ENCODE assay signal across 11 mouse cellular contexts in the genomic region with DNA sequence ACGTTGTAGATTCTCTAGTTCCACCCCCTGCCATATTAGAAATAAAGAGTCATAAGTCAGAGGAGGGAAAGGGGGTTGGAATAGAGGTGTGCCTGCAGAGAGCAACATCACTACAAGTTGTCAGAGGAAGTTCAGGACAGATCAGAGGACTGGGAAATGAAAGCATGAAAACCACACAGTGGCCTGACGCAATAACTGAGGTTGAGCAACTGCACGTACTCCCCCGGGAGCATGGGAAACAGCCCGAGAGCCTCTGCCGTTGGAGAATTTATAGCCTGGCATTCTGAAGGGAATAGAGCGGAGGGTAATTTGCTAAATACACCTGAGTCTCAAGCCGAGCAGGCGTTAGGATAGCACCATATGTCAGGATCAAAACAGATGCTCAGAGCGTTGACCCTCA. TPM values are rescaled to one million over a fixed set of nuclear protein-coding genes. Genes with fewer than 3 reads are reported as not detected.
DNase-seq lines count a peak whose midpoint lies in the region; ATAC-seq lines count a peak whose summit lies in the region.
"Had no signal": no experiment of that assay in that cellular context is flagged by ENCODE, and none has a peak within 500 bp of the region (broad histone marks: within the 10 kb centered on the region; RNA-seq: fewer than 3 reads in every experiment).

No protein-coding gene starts in this region.

- H3K27ac ChIP-seq in midbrain, embryonic 11.5 days (ENCODE audit: low read depth, low read length) = no peak overlapping the region
- no peak overlapping the region for H3K27ac ChIP-seq in midbrain, embryonic 15.5 days
- no peak overlapping the region for H3K27ac ChIP-seq in liver, embryonic 13.5 days
- no peak overlapping the region for H3K27ac ChIP-seq in neural tube, embryonic 12.5 days
- no peak overlapping the region for H3K27ac ChIP-seq in forebrain, embryonic 14.5 days (ENCODE audit: low read depth, low read length)

- H3K4me2 ChIP-seq in midbrain, embryonic 11.5 days = no peak overlapping the region
- H3K4me2 ChIP-seq in midbrain, embryonic 15.5 days = no peak overlapping the region
- H3K4me2 ChIP-seq in liver, embryonic 13.5 days = peak overlapping the region; percentile 29
- peak overlapping the region; percentile 36 for H3K4me2 ChIP-seq in neural tube, embryonic 12.5 days (replicated peaks)
- no peak overlapping the region for H3K4me2 ChIP-seq in forebrain, embryonic 14.5 days (ENCODE audit: low read length)

- H3K4me3 ChIP-seq in midbrain, embryonic 11.5 days (ENCODE audit: low read depth, low read length) = no peak overlapping the region
- no peak overlapping the region for H3K4me3 ChIP-seq in midbrain, embryonic 15.5 days
- H3K4me3 ChIP-seq in liver, embryonic 13.5 days (replicated peaks) = no peak overlapping the region
- H3K4me3 ChIP-seq in neural tube, embryonic 12.5 days = no peak overlapping the region
- no peak overlapping the region for H3K4me3 ChIP-seq in forebrain, embryonic 14.5 days (ENCODE audit: low read depth, low read length)

- 80% methylated on average over 10 of the region's 10 CpGs for WGBS in midbrain, embryonic 11.5 days
- 65% methylated on average over 10 of the region's 10 CpGs for WGBS in midbrain, embryonic 15.5 days
- WGBS in liver, embryonic 13.5 days (ENCODE audit: insufficient replicate concordance) = 24% methylated on average over 10 of the region's 10 CpGs
- 26% methylated on average over 10 of the region's 10 CpGs for WGBS in neural tube, embryonic 12.5 days
- 76% methylated on average over 10 of the region's 10 CpGs for WGBS in forebrain, embryonic 14.5 days

- H3K9ac ChIP-seq in midbrain, embryonic 11.5 days (ENCODE audit: low read length) = no peak overlapping the region
- H3K9ac ChIP-seq in midbrain, embryonic 15.5 days = no peak overlapping the region
- no peak overlapping the region for H3K9ac ChIP-seq in liver, embryonic 13.5 days
- no peak overlapping the region for H3K9ac ChIP-seq in neural tube, embryonic 12.5 days
- no peak overlapping the region for H3K9ac ChIP-seq in forebrain, embryonic 14.5 days (ENCODE audit: low read length)
- H3K9ac ChIP-seq: forebrain, postnatal 0 days had no signal

- H3K4me1 ChIP-seq in midbrain, embryonic 11.5 days (ENCODE audit: control insufficient read depth, insufficient read depth, low read length) = no peaks in the 10 kb centered on the region
- no peaks in the 10 kb centered on the region for H3K4me1 ChIP-seq in midbrain, embryonic 15.5 days
- H3K4me1 ChIP-seq in liver, embryonic 13.5 days (replicated peaks) = no peaks in the 10 kb centered on the region
- H3K4me1 ChIP-seq in neural tube, embryonic 12.5 days = no peaks in the 10 kb centered on the region
- H3K4me1 ChIP-seq in forebrain, embryonic 14.5 days (ENCODE audit: control insufficient read depth, insufficient read depth, low read length) = no peaks in the 10 kb centered on the region

- DNase-seq in midbrain, embryonic 11.5 days (ENCODE audit: low spot score, missing footprints) = peak; percentile 45
- peak; percentile 52 to 54 for DNase-seq in adrenal gland, postnatal 36 days
- no peak for DNase-seq in liver, embryonic 13.5 days
- no peak for DNase-seq in forebrain, embryonic 14.5 days (ENCODE audit: low spot score)
- DNase-seq in right cerebral cortex, postnatal 4 days = no peak
- no peak for DNase-seq in left cerebral cortex, adult 11 months (ENCODE audit: low spot score)
- DNase-seq: cerebellum, postnatal 10 days; forebrain, postnatal 0 days; heart, postnatal 4 days had no signal

- H3K27me3 ChIP-seq in midbrain, embryonic 11.5 days (ENCODE audit: control insufficient read depth, insufficient read depth, low read length) = no peaks in the 10 kb centered on the region
- no peaks in the 10 kb centered on the region for H3K27me3 ChIP-seq in midbrain, embryonic 15.5 days (replicated peaks)
- no peaks in the 10 kb centered on the region for H3K27me3 ChIP-seq in liver, embryonic 13.5 days
- 0 out of 2 replicates have a peak, but pooled peaks cover 3% of the 10 kb centered on the region for H3K27me3 ChIP-seq in neural tube, embryonic 12.5 days (replicated peaks)
- H3K27me3 ChIP-seq in forebrain, embryonic 14.5 days (replicated peaks; ENCODE audit: control insufficient read depth, insufficient read depth, low read length) = no peaks in the 10 kb centered on the region

- H3K36me3 ChIP-seq in midbrain, embryonic 11.5 days (ENCODE audit: control insufficient read depth, insufficient read depth, low read length) = no peaks in the 10 kb centered on the region
- no peaks in the 10 kb centered on the region for H3K36me3 ChIP-seq in midbrain, embryonic 15.5 days (replicated peaks)
- no peaks in the 10 kb centered on the region for H3K36me3 ChIP-seq in liver, embryonic 13.5 days
- no peaks in the 10 kb centered on the region for H3K36me3 ChIP-seq in neural tube, embryonic 12.5 days
- H3K36me3 ChIP-seq in forebrain, embryonic 14.5 days (ENCODE audit: control insufficient read depth, insufficient read depth, low read length) = no peaks in the 10 kb centered on the region

- ATAC-seq in midbrain, embryonic 11.5 days (ENCODE audit: low FRiP score) = no peak
- no peak for ATAC-seq in midbrain, embryonic 15.5 days (replicated peaks)
- peak; percentile 70 for ATAC-seq in liver, embryonic 13.5 days (ENCODE audit: low read depth)
- peak; percentile 89 for ATAC-seq in neural tube, embryonic 12.5 days (ENCODE audit: low FRiP score, low read depth)
- no peak for ATAC-seq in forebrain, embryonic 14.5 days
- ATAC-seq: forebrain, postnatal 0 days had no signal

- no peaks in the 10 kb centered on the region for H3K9me3 ChIP-seq in midbrain, embryonic 11.5 days (ENCODE audit: control insufficient read depth, low read length)
- no peaks in the 10 kb centered on the region for H3K9me3 ChIP-seq in midbrain, embryonic 15.5 days
- no peaks in the 10 kb centered on the region for H3K9me3 ChIP-seq in liver, embryonic 13.5 days (replicated peaks)
- no peaks in the 10 kb centered on the region for H3K9me3 ChIP-seq in neural tube, embryonic 12.5 days
- no peaks in the 10 kb centered on the region for H3K9me3 ChIP-seq in forebrain, embryonic 14.5 days (replicated peaks; ENCODE audit: control insufficient read depth, low read length)

RNA-seq across cellular contexts. Expression of a gene that starts 11.7 kb away (rescaled TPM):
- polyA plus RNA-seq in midbrain, embryonic 11.5 days (2014; fragmentation: Nextera tagmentation; extraction: Ambion mirVana) = 25.6 and 27.0 TPM in 2 replicates
- polyA plus RNA-seq in midbrain, embryonic 15.5 days (2015; fragmentation: Nextera tagmentation; extraction: Ambion mirVana) = 34.7 and 34.9 TPM in 2 replicates
- total RNA-seq in adrenal gland, postnatal 36 days (2021) = 10 to 100 TPM; 62.9 to 68.2 TPM
- polyA plus RNA-seq in liver, embryonic 13.5 days (2015; fragmentation: Nextera tagmentation; extraction: Ambion mirVana) = 7.6 and 10.4 TPM in 2 replicates
- polyA plus RNA-seq in neural tube, embryonic 12.5 days (2016; fragmentation: Nextera tagmentation; extraction: Ambion mirVana) = 33.0 and 35.0 TPM in 2 replicates
- polyA plus RNA-seq in forebrain, embryonic 14.5 days (2014; fragmentation: Nextera tagmentation; extraction: Ambion mirVana) = 23.8 and 25.4 TPM in 2 replicates

RNA-seq across cellular contexts. Expression of a gene that starts 58.2 kb away (rescaled TPM):
- 3.0 and 3.5 TPM in 2 replicates for polyA plus RNA-seq in midbrain, embryonic 11.5 days (2014; fragmentation: Nextera tagmentation; extraction: Ambion mirVana)
- polyA plus RNA-seq in midbrain, embryonic 15.5 days (2015; fragmentation: Nextera tagmentation; extraction: Ambion mirVana) = 14.4 and 15.3 TPM in 2 replicates
- total RNA-seq in adrenal gland, postnatal 36 days (2021) = 1 to 10 TPM; 2.7 to 9.2 TPM
- 1.3 and 1.7 TPM in 2 replicates for polyA plus RNA-seq in liver, embryonic 13.5 days (2015; fragmentation: Nextera tagmentation; extraction: Ambion mirVana)
- 5.4 and 6.2 TPM in 2 replicates for polyA plus RNA-seq in neural tube, embryonic 12.5 days (2016; fragmentation: Nextera tagmentation; extraction: Ambion mirVana)
- polyA plus RNA-seq in forebrain, embryonic 14.5 days (2014; fragmentation: Nextera tagmentation; extraction: Ambion mirVana) = 2.5 and 3.4 TPM in 2 replicates

Comparison
In these comparisons a context has a peak if more than half of its experiments do, and no peak if none do; other contexts are left out.
1. ATAC-seq: peak in liver, embryonic 13.5 days (single experiment) and neural tube, embryonic 12.5 days (single experiment); none in midbrain, embryonic 11.5 days (single experiment), midbrain, embryonic 15.5 days (single experiment) and forebrain, embryonic 14.5 days (single experiment).
2. DNase-seq: peak in midbrain, embryonic 11.5 days (single experiment) and adrenal gland, postnatal 36 days (2 of 2); none in liver, embryonic 13.5 days (single experiment), forebrain, embryonic 14.5 days (single experiment), right cerebral cortex, postnatal 4 days (single experiment) and left cerebral cortex, adult 11 months (single experiment).
3. H3K4me2 ChIP-seq: peak in liver, embryonic 13.5 days (single experiment) and neural tube, embryonic 12.5 days (single experiment); none in midbrain, embryonic 11.5 days (single experiment), midbrain, embryonic 15.5 days (single experiment) and forebrain, embryonic 14.5 days (single experiment).